Mouse (Mus musculus) CH12.LX (cell line): Measurements from ENCODE around the gene Cerkl. TPM values are rescaled to one million over a fixed set of nuclear protein-coding genes. Genes with fewer than 3 reads are reported as not detected.

Source experiments
- DNase-seq: peaks from one replicate; pipeline ENCODE4 v3.0.0-alpha.2; 2013; ENCODE audit errors: extremely low read depth
- H3K27ac ChIP-seq: 2 replicates; pipeline ENCODE4 v1.5.1; 2012; ENCODE audit warnings: low read depth, mild to moderate bottlenecking, control low read depth, moderate library complexity; ENCODE audit not compliant: insufficient read depth
- H3K27me3 ChIP-seq: replicated peaks from 2 replicates; pipeline ENCODE3; 2012; ENCODE audit warnings: inconsistent platforms
- H3K36me3 ChIP-seq, 2 experiments: replicated peaks in 1 of 2; 2 replicates each; pipeline versions ENCODE3 to v1.6.1; 2012; ENCODE audit warnings: inconsistent platforms in 1 of 2, low read length in 1 of 2, mild to moderate bottlenecking in 1 of 2, mixed read lengths in 1 of 2, moderate library complexity in 1 of 2; ENCODE audit not compliant: control insufficient read depth in 1 of 2, insufficient read depth in 1 of 2
- H3K4me1 ChIP-seq, 2 experiments: 2 replicates each; pipeline ENCODE4 v1.6.1; 2012; ENCODE audit warnings: inconsistent platforms in 1 of 2, moderate library complexity in 1 of 2; ENCODE audit not compliant: insufficient read depth in 2 of 2, control insufficient read depth in 1 of 2
- H3K4me2 ChIP-seq: 2 replicates; pipeline ENCODE4 v1.6.1; 2012; ENCODE audit warnings: low read depth, mild to moderate bottlenecking, control low read depth; ENCODE audit not compliant: poor library complexity, insufficient read depth, severe bottlenecking
- H3K4me3 ChIP-seq, 3 experiments: fragments of 150-350 bp in 1 of 3; sonication (generic) in 1 of 3; replicated peaks in 1 of 3; 2 replicates each; pipeline versions ENCODE3 to v1.5.1; 2011 to 2012; ENCODE audit warnings: low read depth in 2 of 3, low read length in 2 of 3, mild to moderate bottlenecking in 2 of 3, moderate library complexity in 2 of 3, control low read depth in 1 of 3, improper control_type of control experiment in 1 of 3, inconsistent platforms in 1 of 3, mixed read lengths in 1 of 3; ENCODE audit not compliant: poor library complexity in 1 of 3
- H3K79me2 ChIP-seq: replicated peaks from 2 replicates; pipeline ENCODE4 v1.6.1; 2012; ENCODE audit warnings: mild to moderate bottlenecking, moderate library complexity; ENCODE audit not compliant: control insufficient read depth, poor library complexity, insufficient read depth, severe bottlenecking; ENCODE audit errors: extremely low read depth
- H3K9ac ChIP-seq: 2 replicates; pipeline ENCODE4 v1.6.1; 2012; ENCODE audit warnings: low read depth, mild to moderate bottlenecking, control low read depth, moderate library complexity; ENCODE audit not compliant: insufficient read depth
- H3K9me3 ChIP-seq: replicated peaks from 2 replicates; pipeline ENCODE3; 2012; ENCODE audit warnings: low read length, inconsistent platforms, mixed read lengths
- BHLHE40 ChIP-seq: IDR thresholded peaks from 2 replicates; pipeline ENCODE4 v1.6.1; 2011; ENCODE audit warnings: mild to moderate bottlenecking, low read depth, low read length, improper control_type of control experiment
- CTCF ChIP-seq, 2 experiments: IDR thresholded peaks in 1 of 2; conservative IDR thresholded peaks in 1 of 2; 2 replicates each; pipeline ENCODE4 v1.5.1; 2011 to 2012; ENCODE audit warnings: low read depth in 2 of 2, low read length in 2 of 2, improper control_type of control experiment in 1 of 2, inconsistent platforms in 1 of 2, mild to moderate bottlenecking in 1 of 2, moderate library complexity in 1 of 2
- E2F4 ChIP-seq: IDR thresholded peaks from 2 replicates; pipeline ENCODE4 v1.6.1; 2011; ENCODE audit warnings: low read depth, low read length, improper control_type of control experiment; ENCODE audit not compliant: insufficient replicate concordance
- ELF1 ChIP-seq: IDR thresholded peaks from 2 replicates; pipeline ENCODE4 v1.6.1; 2014; ENCODE audit warnings: low read depth, mild to moderate bottlenecking, inconsistent platforms, low read length, improper control_type of control experiment
- EP300 ChIP-seq: IDR thresholded peaks from 2 replicates; pipeline ENCODE4 v1.6.1; 2011; ENCODE audit warnings: low read length, improper control_type of control experiment
- ETS1 ChIP-seq: conservative IDR thresholded peaks from 2 replicates; pipeline ENCODE4 v1.6.1; 2012; ENCODE audit warnings: low read depth, mild to moderate bottlenecking, inconsistent platforms, low read length, improper control_type of control experiment, moderate library complexity
- IRF4 ChIP-seq: IDR thresholded peaks from 2 replicates; pipeline ENCODE4 v1.6.1; 2014; ENCODE audit warnings: low read depth, mild to moderate bottlenecking, inconsistent platforms, low read length, improper control_type of control experiment
- JUND ChIP-seq: conservative IDR thresholded peaks from 2 replicates; pipeline ENCODE4 v1.6.1; 2011; ENCODE audit warnings: low read depth, low read length, improper control_type of control experiment
- MEF2A ChIP-seq: IDR thresholded peaks from 2 replicates; pipeline ENCODE4 v1.6.1; 2014; ENCODE audit warnings: low read depth, mild to moderate bottlenecking, inconsistent platforms, low read length, improper control_type of control experiment, borderline replicate concordance
- MXI1 ChIP-seq: IDR thresholded peaks from 2 replicates; pipeline ENCODE4 v1.6.1; 2011; ENCODE audit warnings: mild to moderate bottlenecking, low read depth, low read length, improper control_type of control experiment
- MYC ChIP-seq: IDR thresholded peaks from 2 replicates; pipeline ENCODE4 v1.6.1; 2011; ENCODE audit warnings: low read depth, mild to moderate bottlenecking, improper control_type of control experiment, low read length
- NELFE ChIP-seq: IDR thresholded peaks from 2 replicates; pipeline ENCODE4 v1.6.1; 2011; ENCODE audit warnings: low read depth, low read length, improper control_type of control experiment
- PAX5 ChIP-seq: IDR thresholded peaks from 2 replicates; pipeline ENCODE4 v1.6.1; 2012; ENCODE audit warnings: low read length, inconsistent platforms, mixed read lengths
- POLR2A ChIP-seq: IDR thresholded peaks from 2 replicates; pipeline ENCODE4 v1.6.1; 2011; ENCODE audit warnings: low read depth, mild to moderate bottlenecking, improper control_type of control experiment, low read length
- RAD21 ChIP-seq: IDR thresholded peaks from 2 replicates; pipeline ENCODE4 v1.6.1; 2011; ENCODE audit warnings: low read depth, mild to moderate bottlenecking, low read length, improper control_type of control experiment, moderate library complexity
- SIN3A ChIP-seq: IDR thresholded peaks from 2 replicates; pipeline ENCODE4 v1.6.1; 2012; ENCODE audit warnings: low read length, improper control_type of control experiment, inconsistent platforms
- SMC3 ChIP-seq: IDR thresholded peaks from 2 replicates; pipeline ENCODE4 v1.6.1; 2011; ENCODE audit warnings: low read depth, low read length, improper control_type of control experiment
- UBTF ChIP-seq: IDR thresholded peaks from 2 replicates; pipeline ENCODE4 v1.6.1; 2012; ENCODE audit warnings: low read depth, mild to moderate bottlenecking, inconsistent platforms, low read length, improper control_type of control experiment, moderate library complexity
- USF1 ChIP-seq: IDR thresholded peaks from 2 replicates; pipeline ENCODE4 v1.6.1; 2014; ENCODE audit warnings: low read depth, mild to moderate bottlenecking, inconsistent platforms, low read length, improper control_type of control experiment
- dilution Hi-C: fragments of 300-500 bp; cut with MboI; formaldehyde crosslinking; loops from 2 replicates; pipeline ENCODE4 v1.14.3; 2020; ENCODE audit warnings: low sequenced_read_pairs; ENCODE audit not compliant: extremely low pct_unique_long_range_greater_than_20kb, extremely low pct_ligation_motif_present
- in situ Hi-C: fragments of 300-500 bp; cut with MboI; formaldehyde crosslinking; loops from 3 replicates; pipeline ENCODE4 v1.14.3; 2019; ENCODE audit warnings: low sequenced_read_pairs, low pct_ligation_motif_present, low pct_unique_long_range_greater_than_20kb, mixed read lengths
- polyA plus RNA-seq: library from polyadenylated mRNA; unstranded; fragments of >175 nt; gene quantifications from 2 replicates; pipeline ENCODE4 v1.2.1, GENCODE M21; 2012; ENCODE audit warnings: low read depth; ENCODE audit not compliant: insufficient read length
- total RNA-seq, 2 experiments: library from RNA; depleted of rRNA; stranded (reverse); fragments of 300-350 nt in 1 of 2; fragments of >200 nt in 1 of 2; gene quantifications; 2 replicates each; pipeline ENCODE4 v1.2.3; 2012 to 2014

Gene Cerkl
- total and polyA plus RNA-seq, 3 experiments: 10.9 to 19.6 (median 15.6) TPM

- Histone ChIP-seq H3K9ac (peak overlapping the region; percentile 100), H3K27me3 (no peaks in the 10 kb centered on the region), H3K79me2 (peaks cover 5% of the 10 kb centered on the region), H3K4me3 (peak overlapping the region in 1 of 3 experiments; percentile 4), H3K4me2 (peak overlapping the region; percentile 99), H3K9me3 (no peaks in the 10 kb centered on the region), H3K36me3 (peaks cover 11 to 15% of the 10 kb centered on the region in 2 experiments), H3K27ac (no peak overlapping the region), H3K4me1 (peaks cover 4 to 20% of the 10 kb centered on the region in 2 experiments; a peak in 3 of 4 replicates)
- dilution Hi-C loops (no loop called here), in situ Hi-C loops (loop anchor here (5.0 to 25.0 kb wide), 4 partner anchors 125 to 410 kb away; partner anchors contain the start of gene Itprid2)
- no peak for TF ChIP-seq UBTF
- TF ChIP-seq MYC: no peak
- no peak for TF ChIP-seq POLR2A
- TF ChIP-seq IRF4: peak; percentile 79
- TF ChIP-seq JUND: 0 out of 2 replicates have a peak, but pooled peaks have one; percentile 9
- TF ChIP-seq RAD21: peak; percentile 83
- TF ChIP-seq CTCF (conservative IDR thresholded peaks at IDR 0.05 in 1 of 2, IDR thresholded peaks at IDR 0.05 in 1 of 2; ENCODE audit: low read depth in 2 of 2, low read length in 2 of 2): peak; percentile 38 to 87; a peak in 3 of 4 replicates
- no peak for TF ChIP-seq MXI1
- TF ChIP-seq ETS1: no peak
- TF ChIP-seq BHLHE40: 0 out of 2 replicates have a peak, but pooled peaks have one; percentile 31
- TF ChIP-seq MEF2A: peak; percentile 44; the same call in 1 of the 2 replicates
- TF ChIP-seq SMC3: peak; percentile 87
- DNase-seq: peak; percentile 82
These were observed 83.9 kb downstream of the Cerkl start for GRCm38 (mm10) chr2:79372486-79373200.

GRCm38 (mm10) chr2:79372154-79372467, 84.5 kb downstream of the Cerkl start:
- peaks cover 4 to 25% of the 10 kb centered on the region in 2 experiments; a peak in 3 of 4 replicates for H3K4me1 ChIP-seq
- dilution Hi-C loops: no loop called here
- H3K27me3 ChIP-seq: no peaks in the 10 kb centered on the region
- H3K36me3 ChIP-seq: peaks cover 11 to 15% of the 10 kb centered on the region in 2 experiments
- peaks cover 10% of the 10 kb centered on the region for H3K79me2 ChIP-seq
- H3K9me3 ChIP-seq: no peaks in the 10 kb centered on the region
- peak overlapping the region; percentile 99 for H3K4me2 ChIP-seq
- TF ChIP-seq SIN3A (peak; percentile 63; the same call in 1 of the 2 replicates), PAX5 (no peak), E2F4 (no peak), ELF1 (no peak), NELFE (no peak), USF1 (no peak), CTCF (conservative IDR thresholded peaks at IDR 0.05 in 1 of 2, IDR thresholded peaks at IDR 0.05 in 1 of 2; ENCODE audit: low read depth in 2 of 2, low read length in 2 of 2) (no peak), EP300 (peak; percentile 4; the same call in 1 of the 2 replicates), MYC (no peak)
- TF ChIP-seq, all 38 proteins: peak for 2
- Histone ChIP-seq H3K9ac (peak overlapping the region; percentile 100), H3K4me3 (peak overlapping the region in 1 of 3 experiments; percentile 4), H3K27ac (no peak overlapping the region)
- no peak for DNase-seq
- in situ Hi-C loops: loop anchor here (5.0 to 25.0 kb wide), 4 partner anchors 125 to 410 kb away; partner anchors contain the start of gene Itprid2
